Mouse (Mus musculus) mouse trophoblast stem cell (cell line): ENCODE results near the gene Noa1.

ENCODE experiments used
- in situ Hi-C, 2 experiments: fragments of 300-500 bp; cut with MseI, MboI; formaldehyde crosslinking; loops; 2 replicates in 1 of 2; 3 replicates in 1 of 2; pipeline ENCODE4 v1.15.1; 2025

Gene Noa1

GRCm38 (mm10) chr5:77309924-77310772 is at the start of gene Noa1, which contains the start of gene Polr2b:
Noa1 (minus strand) TSS chr5:77310084.
Polr2b (plus strand) TSS chr5:77310147.
- in situ Hi-C loops, result no loop called here

GRCm38 (mm10) chr5:77358347-77358746 is 48.5 kb upstream of the Noa1 start:
- in situ Hi-C loops, result loop anchor here (5.0 to 10.0 kb wide), 2 partner anchors 39 to 46 kb away; partner anchors contain the start of gene Igfbp7 (in 1 of the 2)

- in situ Hi-C loops, result loop anchor here (5.0 to 10.0 kb wide), 2 partner anchors 40 to 47 kb away; partner anchors contain the start of gene Igfbp7 (in 1 of the 2)
These were observed 47.7 kb upstream of the Noa1 start for GRCm38 (mm10) chr5:77357405-77358149.

- in situ Hi-C loops, result loop anchor here (5.0 to 10.0 kb wide), 2 partner anchors 42 to 49 kb away; partner anchors contain the start of gene Igfbp7 (in 1 of the 2)
These were observed 45.7 kb upstream of the Noa1 start for GRCm38 (mm10) chr5:77355307-77356265.

GRCm38 (mm10) chr5:77354361-77354787 is 44.5 kb upstream of the Noa1 start:
- in situ Hi-C loops, result loop anchor here in 1 of 2 experiments (10.0 kb wide), 1 partner anchor 50 kb away; the partner anchor contains the start of gene Igfbp7

- in situ Hi-C loops, result loop anchor here in 1 of 2 experiments (10.0 kb wide), 1 partner anchor 53 kb away; the partner anchor contains the start of gene Igfbp7
These were observed 41.8 kb upstream of the Noa1 start for GRCm38 (mm10) chr5:77351691-77352090.

- in situ Hi-C loops, result loop anchor here in 1 of 2 experiments (10.0 kb wide), 1 partner anchor 55 kb away; the partner anchor contains the start of gene Igfbp7
These were observed 40.2 kb upstream of the Noa1 start for GRCm38 (mm10) chr5:77349971-77350658.

- in situ Hi-C loops, result no loop called here
These were observed 39.0 kb upstream of the Noa1 start for GRCm38 (mm10) chr5:77348901-77349300.

- in situ Hi-C loops, result no loop called here
These were observed 30.1 kb upstream of the Noa1 start for GRCm38 (mm10) chr5:77340033-77340432.

GRCm38 (mm10) chr5:77330154-77330553 is 20.3 kb upstream of the Noa1 start:
- in situ Hi-C loops, result no loop called here

- in situ Hi-C loops, result no loop called here
These were observed 15.1 kb upstream of the Noa1 start for GRCm38 (mm10) chr5:77324936-77325335.

GRCm38 (mm10) chr5:77314986-77315385 is 5.1 kb upstream of the Noa1 start:
- in situ Hi-C loops, result no loop called here

GRCm38 (mm10) chr5:77314206-77314605 is 4.3 kb upstream of the Noa1 start:
- in situ Hi-C loops, result no loop called here

- in situ Hi-C loops, result no loop called here
These were observed 605 bp downstream of the Noa1 start for GRCm38 (mm10) chr5:77309051-77309906.

- in situ Hi-C loops, result no loop called here
These were observed 1.9 kb downstream of the Noa1 start for GRCm38 (mm10) chr5:77307821-77308553.

- in situ Hi-C loops, result no loop called here
These were observed 8.5 kb downstream of the Noa1 start for GRCm38 (mm10) chr5:77301296-77301903.

- in situ Hi-C loops, result no loop called here
These were observed 10.4 kb downstream of the Noa1 start for GRCm38 (mm10) chr5:77299486-77299885.
